Mouse (Mus musculus) urinary bladder, postnatal 10 days (tissue): ENCODE results near the gene Pcx.

ENCODE experiments used
- DNase-seq: peaks from one replicate; pipeline ENCODE4 v3.0.0; 2022; ENCODE audit warnings: low spot score

Pcx gene

GRCm38 (mm10) chr19:4548305-4548883, 38.1 kb downstream of the Pcx start:
- no peak for DNase-seq

GRCm38 (mm10) chr19:4554248-4554647, 44.0 kb downstream of the Pcx start:
- DNase-seq, result no peak

DNA sequence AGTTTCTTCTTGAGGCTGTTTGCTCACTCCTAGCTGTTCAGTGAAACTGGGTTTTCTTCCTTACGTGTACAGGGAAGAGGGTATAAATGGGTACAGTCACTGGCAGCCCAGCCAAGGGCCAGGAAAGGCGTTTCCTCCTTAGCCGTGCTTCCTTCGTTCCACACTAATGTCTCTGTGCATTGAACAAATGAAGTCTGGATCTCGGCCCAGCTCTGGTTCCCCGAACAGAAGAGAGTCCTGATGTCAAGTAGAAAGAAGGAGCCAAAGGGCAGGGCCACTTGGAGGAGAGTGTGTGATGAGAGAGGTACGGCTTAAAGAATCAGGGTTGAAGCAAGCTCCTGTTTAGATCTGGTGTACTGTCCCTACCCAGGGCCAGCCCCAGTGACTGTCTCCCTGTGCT, 44.8 kb downstream of the Pcx start:
- no peak for DNase-seq

DNA sequence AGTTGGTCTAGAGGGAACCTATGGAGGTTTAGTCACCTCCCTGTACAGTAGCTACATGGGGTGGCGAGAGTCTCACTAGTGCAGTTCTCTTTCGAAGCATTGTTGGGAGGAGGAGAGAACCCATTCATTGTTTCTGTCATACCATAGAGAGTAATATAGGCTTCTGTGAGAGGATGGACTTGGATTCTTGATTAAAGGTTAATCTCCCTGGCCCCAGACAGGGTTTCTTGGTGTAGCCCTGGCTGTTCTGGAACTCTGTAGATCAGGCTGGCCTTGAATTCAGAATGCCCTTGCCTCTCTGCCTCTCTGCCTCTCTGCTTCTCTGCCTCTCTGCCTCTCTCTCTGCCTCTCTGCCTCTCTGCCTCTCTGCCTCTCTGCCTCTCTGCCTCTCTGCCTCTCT, 46.5 kb downstream of the Pcx start:
- DNase-seq, result no peak

DNA sequence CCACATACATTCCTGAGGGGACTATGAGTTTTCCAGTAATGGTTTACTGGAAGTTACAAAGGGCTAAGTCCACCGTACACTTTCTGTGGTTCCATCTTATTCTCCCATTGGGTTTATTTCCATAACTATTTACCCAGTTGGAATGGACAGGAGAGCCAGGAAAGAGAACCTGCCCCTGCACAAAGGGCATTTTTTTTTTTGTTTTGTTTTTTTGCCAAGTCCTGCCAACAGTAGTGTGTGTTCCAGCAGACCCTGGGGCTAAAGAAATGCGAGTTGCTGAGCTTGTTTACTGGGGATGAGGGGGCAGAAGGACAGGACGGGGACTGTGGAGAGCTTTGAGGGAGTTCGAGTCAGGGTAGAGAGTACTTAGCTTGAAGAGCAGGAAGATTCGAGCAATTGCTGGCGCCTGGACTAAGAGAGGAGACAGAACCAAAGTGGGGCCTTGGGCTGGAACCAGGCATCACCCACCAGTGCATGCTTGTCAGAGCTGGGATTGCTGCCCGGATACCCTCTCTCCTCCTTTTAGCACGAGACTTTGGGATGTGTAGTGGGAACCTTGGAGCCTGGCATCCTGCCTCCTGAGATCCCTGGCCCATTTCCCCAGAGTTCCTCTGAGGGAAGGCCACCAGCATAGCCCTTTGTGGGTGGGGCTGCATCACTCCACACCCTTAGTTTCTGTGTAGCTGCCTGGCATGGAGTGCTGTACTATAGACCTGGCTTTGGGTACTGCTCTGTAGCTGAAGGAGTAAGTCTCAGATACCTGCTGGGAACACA, 47.7 kb downstream of the Pcx start:
- DNase-seq, result no peak

GRCm38 (mm10) chr19:4558570-4558955, 48.3 kb downstream of the Pcx start:
- no peak for DNase-seq

- DNase-seq, result no peak
These were observed 48.7 kb downstream of the Pcx start for GRCm38 (mm10) chr19:4559011-4559410.

DNA sequence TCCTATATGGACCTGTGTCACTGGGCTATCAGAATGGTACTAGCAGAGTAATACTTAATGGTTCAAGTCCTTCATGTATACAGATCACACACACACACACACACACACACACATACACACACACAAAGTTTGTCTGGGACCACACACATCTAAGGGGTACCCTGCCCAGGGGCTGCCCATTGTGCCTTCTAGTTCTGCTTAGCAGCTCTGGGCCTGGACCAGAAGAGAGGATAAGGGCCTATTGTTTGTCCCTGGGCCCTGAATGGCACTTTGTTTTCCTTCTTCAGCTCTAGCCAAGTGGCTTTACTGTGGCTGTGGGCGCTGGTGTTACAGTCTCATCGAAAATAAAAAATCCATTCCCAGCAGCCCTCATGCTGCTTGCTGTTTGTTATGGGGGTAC, 49.3 kb downstream of the Pcx start:
- no peak for DNase-seq

- DNase-seq, result no peak
These were observed 49.9 kb downstream of the Pcx start for GRCm38 (mm10) chr19:4560205-4560604.

- DNase-seq, result no peak
These were observed 55.4 kb downstream of the Pcx start for GRCm38 (mm10) chr19:4565678-4566077.

DNA sequence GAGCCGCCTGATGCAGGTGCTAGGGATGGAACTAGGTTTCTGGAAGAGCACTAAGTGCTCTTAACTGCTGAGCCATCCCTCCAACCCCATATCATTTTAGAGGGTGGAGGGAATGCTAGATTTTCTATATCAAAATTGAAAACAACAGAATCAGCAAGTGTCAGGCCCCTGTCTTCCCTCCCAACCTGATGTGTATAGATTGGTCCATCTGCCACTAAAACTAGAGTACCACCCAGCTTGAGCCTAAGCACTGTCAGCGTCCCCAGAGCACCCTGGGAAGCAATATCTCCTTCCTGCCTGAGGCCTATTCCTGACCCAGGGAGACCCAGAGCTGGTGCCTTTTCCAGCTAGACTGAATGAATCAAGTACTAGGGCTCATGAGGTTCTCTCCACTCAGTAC, 56.6 kb downstream of the Pcx start:
- DNase-seq, result no peak

DNA sequence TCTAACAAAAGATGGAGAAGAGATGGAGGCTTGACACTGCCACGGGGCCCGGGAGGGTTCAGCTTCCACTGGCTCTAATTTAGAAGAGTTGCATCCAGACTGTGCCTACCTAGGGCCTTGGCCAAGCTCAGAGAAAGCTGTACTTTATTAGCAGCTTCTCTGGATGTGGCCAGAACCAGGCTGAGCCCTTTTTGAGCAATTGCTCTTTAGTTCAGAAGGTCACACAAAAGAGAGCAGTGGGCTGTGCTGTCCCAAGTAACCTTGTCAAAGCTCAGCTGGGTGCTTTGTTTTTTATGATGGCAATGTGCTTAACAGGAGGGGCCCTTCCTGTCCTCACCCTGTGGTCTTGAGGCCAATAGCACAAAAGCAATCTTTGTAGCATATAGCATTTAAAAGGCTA, 57.4 kb downstream of the Pcx start:
- DNase-seq, result no peak

GRCm38 (mm10) chr19:4568832-4569231, 58.6 kb downstream of the Pcx start:
- no peak for DNase-seq

DNA sequence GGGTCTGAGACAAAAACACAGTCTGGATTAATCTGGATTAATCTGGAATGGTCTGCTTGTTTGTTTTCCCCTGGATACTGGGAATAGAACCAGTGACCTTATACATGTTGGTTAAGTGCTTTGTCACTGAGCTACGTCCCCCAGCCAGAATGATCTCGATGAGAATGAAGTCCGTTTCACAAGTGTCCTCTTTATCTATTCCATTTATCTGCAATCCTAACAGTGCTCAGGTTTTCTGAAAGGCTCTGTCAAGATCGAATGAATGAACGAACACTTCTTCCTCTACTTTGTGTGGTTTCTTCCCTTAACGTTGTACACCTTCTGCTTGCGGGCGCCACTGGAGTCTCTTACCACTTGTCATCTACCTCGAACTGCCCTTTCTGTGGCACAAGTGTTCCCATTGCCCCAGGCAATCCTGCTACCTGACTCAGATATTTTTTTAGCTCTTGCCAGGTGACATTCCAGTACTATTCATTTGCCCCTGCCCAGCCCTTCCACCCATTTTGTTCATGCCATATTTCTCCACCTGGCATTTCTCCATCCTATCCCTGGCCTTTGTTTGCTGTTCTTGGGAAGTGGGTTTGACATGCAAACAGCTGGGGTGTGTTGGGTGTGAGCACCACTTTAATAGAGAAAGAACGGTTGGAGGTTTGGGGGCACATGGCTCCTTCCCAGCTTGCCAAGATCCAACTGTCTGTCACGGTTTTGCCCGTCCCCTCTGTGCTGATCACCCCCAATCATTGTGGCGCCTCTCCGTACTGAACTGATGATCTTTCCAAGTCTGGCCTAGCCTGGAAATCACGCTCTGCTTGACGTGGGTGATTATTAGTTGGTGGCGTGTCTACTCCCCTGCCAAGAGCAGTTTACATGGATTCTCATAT, 59.3 kb downstream of the Pcx start:
- no peak for DNase-seq

DNA sequence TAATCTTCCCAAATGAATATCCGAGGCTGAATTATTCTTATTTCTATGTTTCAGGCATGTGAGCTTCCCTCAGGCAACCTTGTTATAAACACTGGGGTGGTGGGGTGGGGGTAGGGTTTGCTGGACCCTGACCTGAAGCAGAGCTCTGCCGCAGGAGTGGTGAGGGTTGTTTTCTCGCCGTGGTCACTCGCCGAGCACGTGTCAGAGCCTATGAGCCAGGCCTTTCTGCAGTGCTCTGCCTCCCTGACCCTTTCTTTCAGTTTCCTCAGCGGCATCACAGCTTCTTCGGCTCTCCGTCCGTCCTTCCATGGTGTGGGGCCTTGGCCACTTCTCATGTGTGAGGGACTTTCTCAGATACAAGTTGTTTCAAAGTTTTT, 60.0 kb downstream of the Pcx start:
- no peak for DNase-seq

- DNase-seq, result no peak
These were observed 60.5 kb downstream of the Pcx start for GRCm38 (mm10) chr19:4570815-4571214.

GRCm38 (mm10) chr19:4571658-4572057, 61.4 kb downstream of the Pcx start:
- no peak for DNase-seq

DNA sequence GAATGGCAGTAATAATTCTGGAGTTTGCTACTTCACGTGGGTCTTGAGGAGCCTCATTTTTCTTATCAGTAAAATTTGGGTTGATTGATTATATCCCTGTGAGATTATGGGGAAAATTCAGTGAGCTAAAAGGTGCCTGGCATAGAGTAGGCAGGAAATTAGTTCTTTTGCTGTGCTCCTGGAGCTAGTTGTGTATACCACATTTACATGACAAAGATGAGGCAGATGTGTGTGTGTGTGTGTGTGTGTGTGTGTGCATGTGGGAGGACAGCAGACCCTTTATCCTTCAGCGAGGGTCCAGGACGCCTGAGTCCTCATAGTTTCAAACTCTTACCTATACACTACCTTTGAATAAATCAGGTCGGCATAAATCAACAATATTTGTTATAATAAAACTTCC, 61.8 kb downstream of the Pcx start:
- DNase-seq, result no peak

DNA sequence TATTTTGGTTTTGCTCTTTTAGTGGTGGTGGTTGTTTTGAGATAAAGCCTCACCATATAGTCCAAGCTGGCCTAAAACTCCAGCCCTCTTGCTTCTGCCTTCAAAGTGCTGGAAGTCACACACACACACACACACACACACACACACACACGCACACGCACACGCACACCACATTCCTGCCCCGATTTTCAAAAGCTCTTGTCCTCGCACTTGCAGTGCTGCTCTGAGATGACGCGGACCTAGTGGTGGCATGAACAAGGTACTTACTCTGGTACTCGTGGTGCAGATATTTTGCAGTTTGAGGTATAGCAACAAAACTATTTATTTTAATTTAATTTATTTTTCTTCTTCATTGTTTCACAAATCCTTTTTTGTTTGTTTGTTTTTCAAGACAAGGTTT, 62.2 kb downstream of the Pcx start:
- no peak for DNase-seq

GRCm38 (mm10) chr19:4573241-4573640, 63.0 kb downstream of the Pcx start:
- no peak for DNase-seq

GRCm38 (mm10) chr19:4578799-4579198, 68.5 kb downstream of the Pcx start:
- DNase-seq, result no peak

DNA sequence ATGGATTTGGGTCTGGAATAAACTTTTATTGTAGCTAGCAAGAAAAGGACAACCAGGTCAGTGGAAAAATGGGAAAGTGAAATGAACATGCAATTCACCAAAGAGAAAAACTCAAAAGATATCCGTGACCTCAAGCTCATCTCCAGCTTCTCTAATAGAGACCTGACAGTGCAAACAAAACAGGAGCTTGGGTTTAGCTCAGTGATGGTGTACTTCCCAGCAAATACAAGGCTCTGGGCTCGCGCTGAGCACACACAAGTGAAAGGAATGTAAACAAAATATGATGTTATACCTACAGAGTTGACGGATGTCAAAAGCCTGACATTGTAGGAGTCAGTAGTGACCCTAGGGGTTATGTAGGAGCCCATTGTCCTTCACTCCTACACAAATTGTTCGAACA, 69.0 kb downstream of the Pcx start:
- no peak for DNase-seq

- DNase-seq, result no peak
These were observed 73.6 kb downstream of the Pcx start for GRCm38 (mm10) chr19:4583856-4584255.
